Mouse (Mus musculus) Muller cell, postnatal 12 days (primary cell): ENCODE measurements at regions not wholly inside any gene's neighbourhood (a gene's known extent, or its start where the extent isn't known, plus 50 kb on each side); places are given as distances from the start of the nearest gene placed in this dataset.
A peak's percentile ranks its signal among the peaks of the same experiment; 100 is the strongest.

Experiments
- DNase-seq: peaks from one replicate; pipeline ENCODE4 v3.0.0-alpha.2; 2015; ENCODE audit errors: inconsistent ontology term

GRCm38 (mm10) chr8:76038526-76038925, 590.0 kb downstream of the Iqcm start:
- no peak for DNase-seq

GRCm38 (mm10) chr8:76052003-76052402, 603.5 kb downstream of the Iqcm start:
- DNase-seq: peak; percentile 80

- peak; percentile 25 for DNase-seq
These were observed 619.2 kb downstream of the Iqcm start for GRCm38 (mm10) chr8:76067721-76068120.

- no peak for DNase-seq
These were observed 624.3 kb downstream of the Iqcm start for GRCm38 (mm10) chr8:76072671-76073351.

- DNase-seq: no peak
These were observed 672.2 kb downstream of the Iqcm start for GRCm38 (mm10) chr8:76120587-76121145.

GRCm38 (mm10) chr8:76127486-76127885, 679.0 kb downstream of the Iqcm start:
- DNase-seq: peak; percentile 77

GRCm38 (mm10) chr8:76137219-76137618, 688.7 kb downstream of the Iqcm start:
- DNase-seq: no peak

GRCm38 (mm10) chr8:76148681-76149080, 700.2 kb downstream of the Iqcm start:
- peak; percentile 4 for DNase-seq

- no peak for DNase-seq
These were observed 716.7 kb upstream of the Nr3c2 start for GRCm38 (mm10) chr8:76182520-76182919.

- DNase-seq: no peak
These were observed 715.4 kb upstream of the Nr3c2 start for GRCm38 (mm10) chr8:76183836-76184235.

GRCm38 (mm10) chr8:76187293-76187692, 711.9 kb upstream of the Nr3c2 start:
- no peak for DNase-seq

- no peak for DNase-seq
These were observed 687.4 kb upstream of the Nr3c2 start for GRCm38 (mm10) chr8:76211891-76212290.

- no peak for DNase-seq
These were observed 681.2 kb upstream of the Nr3c2 start for GRCm38 (mm10) chr8:76217819-76218580.

GRCm38 (mm10) chr8:76230847-76231246, 668.4 kb upstream of the Nr3c2 start:
- DNase-seq: peak; percentile 22

- no peak for DNase-seq
These were observed 650.0 kb upstream of the Nr3c2 start for GRCm38 (mm10) chr8:76249194-76249593.

- DNase-seq: peak; percentile 68
These were observed 646.9 kb upstream of the Nr3c2 start for GRCm38 (mm10) chr8:76252161-76253010.
